Mouse (Mus musculus) embryonic facial prominence, embryonic 14.5 days (tissue): Measurements from ENCODE around the gene Ap1m2. TPM values are rescaled to one million over a fixed set of nuclear protein-coding genes. Genes with fewer than 3 reads are reported as not detected.
A peak's percentile ranks its signal among the peaks of the same experiment; 100 is the strongest.

ENCODE experiments used
- ATAC-seq: fragments of 200-750 bp; cut with Nextera tagmentation; 2 replicates; pipeline ENCODE4 v1.8.0; 2017; ENCODE audit warnings: low read depth, moderate number of reproducible peaks, moderate TSS enrichment
- DNase-seq: peaks from one replicate; pipeline ENCODE4 v3.0.0-alpha.2; 2015; ENCODE audit warnings: low spot score
- H3K27ac ChIP-seq: fragments of 300-500 bp; sonication (generic); replicated peaks from 2 replicates; pipeline ENCODE4 v1.5.1; 2014; ENCODE audit warnings: low read depth, mild to moderate bottlenecking, low read length, moderate library complexity
- H3K27me3 ChIP-seq: fragments of 300-500 bp; sonication (generic); replicated peaks from 2 replicates; pipeline ENCODE4 v1.6.1; 2014; ENCODE audit warnings: low read length; ENCODE audit not compliant: control insufficient read depth, insufficient read depth
- H3K36me3 ChIP-seq: fragments of 300-500 bp; sonication (generic); 2 replicates; pipeline ENCODE4 v1.6.1; 2014; ENCODE audit warnings: low read length, mixed read lengths; ENCODE audit not compliant: control insufficient read depth, insufficient read depth
- H3K4me1 ChIP-seq: fragments of 300-500 bp; sonication (generic); 2 replicates; pipeline ENCODE4 v1.6.1; 2014; ENCODE audit warnings: antibody characterized with exemption, low read length; ENCODE audit not compliant: control insufficient read depth, insufficient read depth
- H3K4me2 ChIP-seq: fragments of 300-500 bp; sonication (generic); 2 replicates; pipeline ENCODE4 v1.6.1; 2014; ENCODE audit warnings: low read depth, mild to moderate bottlenecking, low read length, moderate library complexity, mixed read lengths
- H3K4me3 ChIP-seq: fragments of 300-500 bp; sonication (generic); 2 replicates; pipeline ENCODE4 v1.5.1; 2014; ENCODE audit warnings: low read depth, mild to moderate bottlenecking, low read length
- H3K9ac ChIP-seq: fragments of 300-500 bp; sonication (generic); 2 replicates; pipeline ENCODE4 v1.6.1; 2014; ENCODE audit warnings: low read depth, mild to moderate bottlenecking, low read length, moderate library complexity, mixed read lengths
- H3K9me3 ChIP-seq: fragments of 300-500 bp; sonication (generic); 2 replicates; pipeline ENCODE4 v1.6.1; 2016; ENCODE audit warnings: low read length; ENCODE audit not compliant: control insufficient read depth
- WGBS: fragments of 180-500 bp; shearing (Covaris S2); extraction: QIAGEN DNeasy Blood & Tissue Kit; methylation state at CpG from one replicate; pipeline ENCODE4 v1.1.7; 2014; 5-methylcytosine and 5-hydroxymethylcytosine counted together
- polyA plus RNA-seq: library from polyadenylated mRNA; unstranded; fragments of >200 nt; fragmentation: Nextera tagmentation; extraction: Ambion mirVana; gene quantifications from 2 replicates; pipeline ENCODE4 v1.2.1, GENCODE M21; 2014

The Ap1m2 gene
- polyA plus RNA-seq, 1 experiment from 2014 or later: 20.8 TPM

DNA sequence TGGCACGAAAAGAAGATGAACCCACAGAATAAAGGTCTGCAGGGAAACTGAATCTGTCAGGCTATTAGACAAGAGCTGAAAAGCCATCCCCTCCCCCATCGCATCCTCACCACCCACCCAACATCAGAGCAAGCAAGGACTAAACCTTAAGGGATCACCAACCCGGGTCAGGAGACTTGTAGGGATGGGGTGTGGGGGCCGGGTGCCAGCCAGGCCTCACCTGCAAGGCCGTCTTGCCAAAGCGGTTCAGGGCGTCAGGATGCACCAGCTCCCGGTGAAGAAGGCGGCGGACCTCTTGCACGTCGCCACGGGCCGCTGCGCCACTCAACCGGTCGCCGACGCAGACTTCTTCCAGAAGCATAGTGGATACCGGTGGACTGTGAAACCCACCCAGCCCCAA is 21.5 kb downstream of the Ap1m2 start:
- ATAC-seq (no peak), DNase-seq (no peak)
- H3K4me1 ChIP-seq: peaks cover 23% of the 10 kb centered on the region
- H3K9ac ChIP-seq: peak overlapping the region; percentile 75
- WGBS: 3% methylated on average over 15 of the region's 20 CpGs
- peak overlapping the region; percentile 71 for H3K27ac ChIP-seq
- no peaks in the 10 kb centered on the region for H3K27me3 ChIP-seq
- no peaks in the 10 kb centered on the region for H3K9me3 ChIP-seq
- H3K36me3 ChIP-seq: 0 out of 2 replicates have a peak, but pooled peaks cover 4% of the 10 kb centered on the region
- peak overlapping the region; percentile 70 for H3K4me2 ChIP-seq
- peak overlapping the region; percentile 81 for H3K4me3 ChIP-seq

GRCm38 (mm10) chr9:21289337-21289671 is 22.8 kb downstream of the Ap1m2 start:
- H3K9me3 ChIP-seq: no peaks in the 10 kb centered on the region
- peaks cover 23% of the 10 kb centered on the region for H3K4me1 ChIP-seq
- H3K27me3 ChIP-seq: no peaks in the 10 kb centered on the region
- WGBS: 83% methylated on average over 2 of the region's 2 CpGs
- peak overlapping the region; percentile 81 for H3K4me3 ChIP-seq
- DNase-seq (no peak), ATAC-seq (no peak)
- peaks cover 13% of the 10 kb centered on the region; the same call in 1 of the 2 replicates for H3K36me3 ChIP-seq
- peak overlapping the region; percentile 70 for H3K4me2 ChIP-seq
- H3K9ac ChIP-seq: no peak overlapping the region
- H3K27ac ChIP-seq: no peak overlapping the region

DNA sequence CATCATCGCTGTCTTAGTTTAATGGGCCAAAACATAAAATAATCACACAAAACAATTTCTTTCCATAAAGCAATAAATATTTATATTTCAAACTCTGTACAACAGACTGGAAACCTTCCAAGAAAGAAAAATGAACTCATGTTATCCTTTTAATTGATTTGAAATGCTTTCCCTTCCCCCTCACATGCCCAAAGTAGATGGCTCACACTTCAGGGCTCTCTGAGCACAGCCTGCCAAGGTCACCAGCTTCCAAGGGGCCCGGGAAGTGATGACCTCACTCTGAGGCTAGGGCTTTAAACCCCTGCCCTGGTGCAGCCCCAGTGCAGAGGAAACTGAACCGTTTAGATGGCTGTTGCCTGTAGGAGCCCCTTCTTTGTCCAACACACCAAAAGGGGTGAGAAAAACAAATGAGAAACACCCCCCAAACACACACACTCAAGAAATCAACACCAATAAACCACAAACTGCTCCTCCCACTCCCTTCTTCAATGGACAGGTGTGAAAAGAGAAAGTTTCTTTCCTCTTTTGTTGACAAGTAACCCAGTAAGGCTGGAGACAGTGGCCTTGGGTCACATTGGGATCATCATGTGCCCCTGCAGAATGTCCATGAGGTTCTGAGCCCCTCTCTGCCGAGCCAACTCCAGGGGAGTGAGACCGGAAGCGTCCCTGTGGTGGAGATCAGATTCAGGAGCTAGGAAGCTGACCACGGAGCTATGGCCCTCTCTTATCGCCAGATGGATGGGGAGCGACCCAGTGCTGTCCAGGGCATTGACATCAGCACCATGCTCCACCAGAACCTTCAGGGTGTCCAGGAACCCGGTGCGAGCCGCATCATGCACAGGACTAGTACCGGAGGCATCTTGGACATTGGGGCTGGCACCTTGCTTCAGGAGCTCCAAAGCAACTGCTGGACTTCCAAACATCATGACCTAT is 23.5 kb downstream of the Ap1m2 start:
- H3K4me3 ChIP-seq: peak overlapping the region; percentile 72
- DNase-seq (peak; percentile 58), ATAC-seq (no peak)
- WGBS: 76% methylated on average over 13 of the region's 13 CpGs
- peak overlapping the region; percentile 56 for H3K9ac ChIP-seq
- H3K9me3 ChIP-seq: no peaks in the 10 kb centered on the region
- H3K4me1 ChIP-seq: peaks cover 23% of the 10 kb centered on the region
- H3K27ac ChIP-seq: peak overlapping the region; percentile 78
- H3K27me3 ChIP-seq: no peaks in the 10 kb centered on the region
- H3K4me2 ChIP-seq: peak overlapping the region; percentile 70
- H3K36me3 ChIP-seq: peaks cover 20% of the 10 kb centered on the region

DNA sequence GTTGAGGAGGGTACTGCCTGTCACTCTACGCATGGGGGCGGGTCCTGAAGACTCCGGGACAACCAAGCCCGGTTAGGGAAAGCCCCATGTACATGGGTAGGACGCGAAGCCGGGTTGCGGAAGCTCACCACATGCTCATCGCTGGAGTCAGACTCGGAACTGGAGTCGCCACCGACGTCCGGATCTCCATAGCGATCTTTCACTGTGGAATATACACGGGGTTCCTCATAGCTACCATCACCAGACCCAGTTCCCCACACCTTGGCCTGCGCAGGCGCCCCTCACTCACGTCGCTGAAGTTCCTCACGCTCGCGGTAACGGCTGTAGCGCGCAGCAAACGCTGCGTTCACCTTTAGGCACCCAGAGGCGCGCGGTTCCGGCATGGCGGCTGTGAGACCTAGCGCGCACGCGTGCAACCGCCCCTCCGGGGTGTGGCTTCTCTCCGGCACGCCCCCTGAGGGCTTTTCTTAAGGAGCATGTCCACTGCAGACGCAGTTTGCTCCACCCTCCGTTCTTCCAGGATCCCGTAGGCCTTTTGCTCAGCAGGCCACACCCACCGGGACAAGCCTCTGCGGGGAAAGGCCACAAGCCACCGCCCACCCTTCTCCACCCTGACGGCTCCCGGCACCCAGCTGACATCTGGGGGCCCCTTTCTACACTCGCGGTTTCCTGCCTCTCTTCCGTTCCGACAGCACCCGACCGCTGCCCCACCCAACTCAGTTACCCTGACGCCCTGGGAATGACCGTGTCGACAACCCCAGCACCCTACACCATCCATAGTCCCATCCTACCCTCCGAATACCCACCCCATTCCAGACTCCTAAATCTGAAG is 24.4 kb downstream of the Ap1m2 start, which contains the start of gene Kri1:
TSS of gene Kri1 (minus strand) at position 399 of the 832 bp plus-strand sequence.
- Histone ChIP-seq H3K27me3 (no peaks in the 10 kb centered on the region), H3K4me2 (peak within 1 kb of the TSS; percentile 70), H3K9me3 (no peaks in the 10 kb centered on the region), H3K4me3 (peak within 1 kb of the TSS; percentile 72), H3K27ac (peak within 1 kb of the TSS; percentile 85), H3K36me3 (peaks cover 23% of the 10 kb centered on the region), H3K4me1 (peaks cover 23% of the 10 kb centered on the region), H3K9ac (peak within 1 kb of the TSS; percentile 75)
- ATAC-seq: peak; percentile 75
- peak; percentile 100 for DNase-seq
- under 1% methylated on average over 56 of the region's 59 CpGs for WGBS

GRCm38 (mm10) chr9:21286753-21287152 is 25.4 kb downstream of the Ap1m2 start:
- no peaks in the 10 kb centered on the region for H3K9me3 ChIP-seq
- no peak overlapping the region for H3K27ac ChIP-seq
- no peaks in the 10 kb centered on the region for H3K27me3 ChIP-seq
- DNase-seq (no peak), ATAC-seq (no peak)
- 56% methylated on average over 3 of the region's 3 CpGs for WGBS
- H3K4me3 ChIP-seq: peak overlapping the region; percentile 72
- H3K36me3 ChIP-seq: peaks cover 33% of the 10 kb centered on the region
- peak overlapping the region; percentile 75 for H3K9ac ChIP-seq
- peak overlapping the region; percentile 70 for H3K4me2 ChIP-seq
- H3K4me1 ChIP-seq: peaks cover 23% of the 10 kb centered on the region

DNA sequence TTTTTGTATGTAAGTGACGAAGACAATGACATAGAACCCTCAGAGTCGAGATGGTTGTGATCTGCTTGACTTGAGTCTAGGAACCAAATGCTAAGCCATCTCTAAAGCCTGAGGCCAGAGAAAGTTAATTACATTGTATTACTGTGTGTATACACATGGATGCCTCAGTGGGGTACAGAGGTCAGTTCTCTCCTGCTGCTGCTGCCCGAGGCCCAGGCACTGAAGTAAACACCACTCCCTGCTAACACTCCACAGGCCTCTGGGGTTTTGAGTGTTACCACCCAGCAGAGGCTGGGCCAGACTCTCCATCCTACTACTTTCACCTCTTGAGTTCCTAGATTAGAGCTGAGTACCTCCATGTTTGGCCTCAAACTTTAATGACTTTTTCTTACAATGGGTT is 28.1 kb downstream of the Ap1m2 start:
- Histone ChIP-seq H3K36me3 (peaks cover 60% of the 10 kb centered on the region), H3K4me3 (no peak overlapping the region), H3K4me1 (peaks cover 14% of the 10 kb centered on the region), H3K4me2 (no peak overlapping the region), H3K27me3 (no peaks in the 10 kb centered on the region), H3K9me3 (no peaks in the 10 kb centered on the region), H3K9ac (no peak overlapping the region), H3K27ac (no peak overlapping the region)
- 86% methylated on average over 3 of the region's 3 CpGs for WGBS
- DNase-seq (no peak), ATAC-seq (no peak)

DNA sequence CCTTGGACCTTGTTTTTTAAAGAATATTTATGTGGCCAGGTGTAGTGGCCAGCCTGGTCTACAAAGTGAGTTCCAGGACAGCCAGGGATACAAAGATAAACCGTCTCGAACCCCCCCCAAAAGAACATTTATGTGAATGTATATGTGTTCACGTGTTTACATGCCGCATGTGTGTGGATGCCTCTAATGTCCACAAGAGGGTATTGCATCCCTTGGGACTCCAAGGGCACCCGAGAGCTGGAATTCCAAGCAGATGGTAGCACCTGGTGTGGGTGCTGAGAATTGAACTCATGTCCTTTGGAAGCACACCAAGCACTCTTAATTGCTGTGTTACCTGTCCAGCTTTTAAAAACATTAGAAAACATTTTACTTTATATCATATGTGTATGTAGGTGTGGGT is 28.5 kb downstream of the Ap1m2 start:
- H3K4me1 ChIP-seq: peaks cover 11% of the 10 kb centered on the region
- H3K36me3 ChIP-seq: peaks cover 64% of the 10 kb centered on the region
- H3K4me3 ChIP-seq: no peak overlapping the region
- no peak for ATAC-seq
- H3K9ac ChIP-seq: no peak overlapping the region
- 90% methylated on average over 5 of the region's 5 CpGs for WGBS
- no peak overlapping the region for H3K4me2 ChIP-seq
- H3K9me3 ChIP-seq: no peaks in the 10 kb centered on the region
- no peaks in the 10 kb centered on the region for H3K27me3 ChIP-seq
- no peak for DNase-seq
- no peak overlapping the region for H3K27ac ChIP-seq

GRCm38 (mm10) chr9:21277776-21278175 is 34.4 kb downstream of the Ap1m2 start:
- no peak for DNase-seq
- Histone ChIP-seq H3K27ac (no peak overlapping the region), H3K9ac (no peak overlapping the region), H3K4me1 (no peaks in the 10 kb centered on the region), H3K4me2 (no peak overlapping the region), H3K36me3 (peaks cover 97% of the 10 kb centered on the region), H3K27me3 (no peaks in the 10 kb centered on the region), H3K9me3 (no peaks in the 10 kb centered on the region), H3K4me3 (no peak overlapping the region)
- 89% methylated on average over 5 of the region's 5 CpGs for WGBS
- no peak for ATAC-seq
